Mouse (Mus musculus) lung, postnatal 0 days (tissue): ENCODE measurements around the gene Abcg1.

Experiments used
- CTCF ChIP-seq: IDR thresholded peaks from 2 replicates; pipeline ENCODE4 v1.5.1; 2016; ENCODE audit warnings: antibody characterized with exemption, mild to moderate bottlenecking
- EP300 ChIP-seq: IDR thresholded peaks from 2 replicates; pipeline ENCODE4 v1.6.1; 2016; ENCODE audit warnings: antibody characterized with exemption, mild to moderate bottlenecking, control low read depth

- no peak for TF ChIP-seq CTCF
- no peak for TF ChIP-seq EP300
Measured at GRCm38 (mm10) chr17:31165127-31165526, 107.7 kb downstream of the Abcg1 start, which contains the start of gene Tff1.
